Mouse (Mus musculus) cortical plate, adult 2 months (tissue): Measurements from ENCODE around the gene Naa15.

ENCODE experiments used
- CTCF ChIP-seq: fragments of 200-500 bp; IDR thresholded peaks from 2 replicates; pipeline ENCODE4 v1.5.1; 2011; ENCODE audit warnings: mild to moderate bottlenecking, control low read depth, low read length; ENCODE audit not compliant: insufficient read depth; ENCODE audit errors: extremely low read depth
- POLR2A ChIP-seq: fragments of 200-500 bp; IDR thresholded peaks from 2 replicates; pipeline ENCODE4 v1.6.1; 2011; ENCODE audit warnings: mild to moderate bottlenecking, low read length, control low read depth; ENCODE audit not compliant: insufficient read depth; ENCODE audit errors: extremely low read depth

- TF ChIP-seq CTCF (no peak), POLR2A (no peak)
Observed at GRCm38 (mm10) chr3:51481881-51482280, 66.9 kb downstream of the Naa15 start.
